Mouse (Mus musculus) brain, adult 2 months (tissue): ENCODE data around the gene Ppt2.

Experiments used
- DNase-seq: peaks from one replicate; pipeline ENCODE4 v3.0.0; 2011; ENCODE audit warnings: low read depth, low spot score

The Ppt2 gene

DNA sequence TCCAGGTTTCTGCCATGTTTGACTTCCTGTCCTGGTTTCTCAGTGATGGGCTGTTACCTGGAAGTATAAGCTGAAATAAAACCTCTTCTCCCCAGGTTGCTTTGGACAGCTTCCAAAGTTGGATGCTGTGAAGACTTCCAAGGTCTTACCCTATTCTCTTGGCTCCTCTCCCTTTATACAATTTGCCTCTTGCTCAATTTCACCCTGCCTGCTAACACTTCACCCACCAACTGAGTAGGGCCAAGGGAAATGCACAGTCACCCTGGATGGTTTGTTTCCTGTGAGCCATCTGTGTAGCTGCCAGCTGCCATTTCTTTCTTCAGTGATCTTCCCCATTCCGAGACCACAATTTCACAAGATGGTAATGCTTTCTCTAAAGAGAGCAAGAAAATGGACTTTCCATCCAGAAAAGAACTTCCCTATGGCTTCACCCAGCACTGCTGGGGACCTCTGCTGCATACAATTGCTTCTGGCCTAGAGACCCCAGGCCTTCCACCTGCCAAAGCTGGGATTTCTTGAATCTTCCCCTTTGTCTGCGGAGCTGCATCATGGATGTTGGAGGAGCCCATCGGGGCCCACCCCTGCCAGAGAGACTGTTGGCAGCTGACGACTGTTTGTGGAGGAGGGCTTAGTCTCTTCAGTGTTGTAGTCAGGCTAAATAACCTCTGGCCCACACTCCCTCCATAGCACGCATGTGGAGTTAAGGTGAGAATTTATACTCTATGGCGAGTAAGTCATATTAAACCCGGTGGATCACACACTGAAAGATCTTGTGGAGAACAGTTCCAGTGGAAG lies 11.3 kb upstream of the Ppt2 start:
- DNase-seq, result peak; percentile 41

DNA sequence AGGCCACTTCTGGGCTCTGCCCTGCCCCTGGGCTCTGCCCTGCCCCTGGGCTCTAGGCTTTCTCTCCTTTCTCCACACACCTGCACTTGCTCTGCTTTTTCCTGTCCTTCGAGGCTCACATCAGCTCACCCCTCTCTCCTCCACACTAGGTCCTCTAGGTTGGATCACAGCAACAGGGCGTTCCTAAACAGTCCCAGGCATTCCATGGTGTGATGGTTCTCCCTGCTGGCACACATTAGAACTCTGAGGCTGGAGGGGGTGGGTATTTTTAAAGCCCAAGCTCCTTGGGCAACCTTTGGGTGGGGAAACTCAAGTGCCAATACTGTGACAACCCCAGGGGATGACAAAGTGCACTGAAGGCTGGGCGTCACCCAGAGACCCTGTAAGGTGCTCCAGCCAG lies 9.1 kb upstream of the Ppt2 start:
- no peak for DNase-seq

DNA sequence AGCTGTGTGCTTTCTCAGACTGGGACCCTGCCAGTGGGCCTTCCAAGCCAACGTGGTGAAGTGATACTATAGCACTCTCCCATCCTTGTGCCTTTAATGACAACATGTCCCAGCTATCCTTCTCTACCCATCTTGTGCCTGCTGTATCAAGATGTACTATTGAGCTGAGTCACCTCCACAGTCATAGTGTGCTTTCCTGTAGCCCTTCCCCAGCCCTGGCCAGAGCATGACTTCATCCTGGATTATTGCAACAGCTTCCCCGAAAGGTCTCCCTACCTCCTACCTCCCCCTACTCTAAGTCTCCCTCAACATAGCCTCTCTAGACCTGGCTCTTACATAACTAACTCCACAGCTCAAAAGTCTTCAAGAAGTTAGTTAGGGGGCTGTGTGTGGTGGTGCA lies 7.4 kb upstream of the Ppt2 start:
- DNase-seq, result no peak

DNA sequence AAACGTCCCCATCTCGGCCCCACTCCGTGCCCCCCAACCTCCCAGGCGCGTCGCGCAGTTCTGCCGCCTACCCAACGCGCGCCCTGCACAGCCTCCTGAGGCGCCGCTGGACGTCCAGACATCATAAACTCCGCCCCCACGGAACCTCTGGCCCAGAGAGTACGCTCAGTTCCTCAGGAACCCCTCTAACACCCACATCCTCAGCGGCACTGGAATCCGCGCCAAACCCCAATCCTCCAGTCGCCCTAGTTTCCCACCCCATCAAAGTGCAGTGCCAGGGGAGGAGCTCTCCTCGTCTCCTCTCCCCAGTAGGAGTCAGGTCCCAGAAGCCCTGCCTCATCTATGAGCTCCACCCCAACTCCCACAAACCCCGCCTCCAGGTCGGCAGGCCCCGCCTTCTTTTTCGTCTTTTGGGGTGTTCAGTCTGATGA lies 4.0 kb upstream of the Ppt2 start:
- peak; percentile 96 for DNase-seq

DNA sequence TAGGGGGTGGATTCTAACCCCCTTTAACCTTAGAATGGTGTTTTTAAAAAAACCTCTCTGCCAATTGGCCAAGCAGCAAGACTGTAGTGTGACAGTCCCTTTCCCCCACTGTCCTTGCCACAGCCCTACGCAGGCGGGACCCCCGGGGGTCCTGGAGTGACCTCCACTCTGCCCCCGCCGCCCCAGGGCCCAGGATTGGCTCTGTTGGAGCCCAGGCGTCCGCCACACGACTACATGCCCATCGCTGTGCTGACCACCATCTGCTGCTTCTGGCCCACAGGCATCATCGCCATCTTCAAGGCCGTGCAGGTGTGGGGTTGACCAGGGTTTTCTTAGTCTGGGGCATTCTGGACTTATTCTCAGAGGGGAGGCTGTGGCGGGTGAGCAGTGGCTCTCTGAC lies 3.3 kb upstream of the Ppt2 start:
- peak; percentile 45 for DNase-seq

DNA sequence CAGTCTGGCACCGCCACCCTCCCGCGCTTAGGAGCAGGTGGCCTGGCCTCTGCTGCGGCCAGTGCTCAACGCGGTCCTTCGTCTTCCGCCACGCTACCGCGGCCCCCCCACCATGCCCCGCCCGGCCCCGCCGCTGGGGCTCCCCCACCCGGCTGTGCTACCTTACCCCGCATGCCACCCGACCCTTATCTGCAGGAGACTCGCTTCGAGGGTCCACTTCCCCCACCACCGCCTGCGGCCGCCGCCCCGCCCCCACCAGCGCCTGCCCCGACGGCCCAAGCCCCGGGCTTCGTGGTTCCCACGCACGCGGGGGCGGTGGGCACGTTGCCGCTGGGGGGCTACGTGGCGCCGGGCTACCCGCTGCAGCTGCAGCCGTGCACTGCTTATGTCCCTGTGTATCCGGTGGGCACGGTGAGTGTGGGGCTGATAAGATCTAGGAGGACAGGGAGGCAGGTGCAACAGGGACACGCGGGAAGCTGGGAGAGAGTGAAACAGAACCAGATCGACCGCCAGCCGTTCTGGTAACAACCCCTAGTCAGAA lies 2.5 kb upstream of the Ppt2 start:
- peak; percentile 42 for DNase-seq

DNA sequence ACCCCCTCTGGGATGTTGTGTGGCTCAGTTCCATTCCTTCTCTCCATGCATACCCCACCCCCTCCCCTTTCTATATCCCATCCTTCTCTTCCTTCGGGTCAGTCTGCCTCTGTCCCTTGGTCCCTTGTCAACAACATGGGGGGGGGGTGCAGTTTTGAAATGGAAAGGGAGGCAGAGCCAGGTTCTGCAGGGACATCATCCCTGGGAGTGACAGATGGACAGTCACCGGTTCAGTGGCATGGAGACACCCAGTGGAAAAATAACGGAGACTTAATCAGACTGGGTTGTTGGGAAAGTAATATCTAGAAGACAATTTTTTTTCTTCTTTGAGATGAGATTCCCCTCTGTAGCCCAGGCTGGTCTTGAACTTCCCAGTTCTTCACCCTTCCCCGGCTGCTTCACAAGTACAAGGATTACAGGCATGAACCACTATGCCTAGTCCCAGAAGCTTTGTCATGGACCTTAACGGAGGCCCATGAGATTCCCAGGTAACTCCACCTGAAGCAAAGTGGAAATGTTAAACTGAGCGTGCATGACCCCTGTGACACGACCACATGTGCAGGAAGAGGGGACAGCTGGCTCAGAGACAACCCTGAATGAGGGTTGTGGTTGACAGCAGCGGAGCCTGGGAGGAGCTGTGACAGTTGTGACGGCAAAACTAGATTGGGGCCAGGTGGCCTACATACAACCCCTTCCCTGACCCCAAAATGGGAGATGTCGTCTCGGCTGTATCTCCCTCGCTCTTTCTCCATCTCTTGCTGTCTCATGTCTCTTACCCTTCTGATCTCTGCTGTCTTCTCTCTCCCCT lies 1.7 kb upstream of the Ppt2 start:
- DNase-seq, result peak; percentile 92

DNA sequence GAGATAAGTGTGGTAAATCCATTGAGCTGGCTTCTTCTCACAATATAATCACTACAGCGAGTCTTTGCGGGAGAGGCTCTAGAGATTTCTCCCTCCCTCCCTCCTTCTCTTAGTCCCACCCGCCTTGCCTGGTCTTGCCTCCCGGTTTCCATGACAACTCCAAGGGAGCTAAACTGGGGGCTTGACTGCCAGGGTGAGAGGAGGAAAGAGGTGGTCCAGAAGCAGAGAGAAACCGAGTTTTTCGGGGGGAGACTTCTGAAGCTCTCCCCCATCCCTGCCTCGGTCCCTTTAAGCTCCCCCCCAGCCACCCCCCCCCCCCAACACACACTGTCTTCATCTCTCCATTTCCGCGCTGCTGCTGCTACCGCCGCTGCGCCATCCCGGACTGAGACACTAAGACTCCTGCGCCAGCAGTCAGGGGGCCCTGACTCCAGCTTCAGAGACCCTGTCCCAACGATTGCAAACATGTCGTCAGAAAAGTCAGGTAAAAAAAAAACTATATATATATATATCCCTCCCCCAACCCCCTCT lies 976 bp upstream of the Ppt2 start, which contains the start of gene Prrt1:
Gene Prrt1, plus strand, starts transcription at position 313 of the 531 bp plus-strand sequence.
- DNase-seq, result peak; percentile 95

DNA sequence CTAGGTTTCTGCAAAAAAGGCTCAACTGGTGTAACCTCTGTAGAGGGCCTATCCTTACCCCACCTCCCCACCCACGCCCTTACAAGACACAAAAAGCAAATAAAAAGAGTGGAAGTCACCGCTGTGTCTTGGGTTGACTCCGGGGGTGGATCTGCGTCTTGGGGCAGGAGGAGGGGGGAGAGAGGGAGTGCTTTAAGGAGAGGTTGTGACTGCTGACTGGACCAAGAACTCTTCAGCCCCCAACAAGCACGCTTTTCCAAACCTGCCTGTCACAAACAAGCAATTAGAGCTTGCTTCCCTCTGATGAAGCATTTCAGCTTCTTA lies 296 bp upstream of the Ppt2 start:
- peak; percentile 56 for DNase-seq

DNA sequence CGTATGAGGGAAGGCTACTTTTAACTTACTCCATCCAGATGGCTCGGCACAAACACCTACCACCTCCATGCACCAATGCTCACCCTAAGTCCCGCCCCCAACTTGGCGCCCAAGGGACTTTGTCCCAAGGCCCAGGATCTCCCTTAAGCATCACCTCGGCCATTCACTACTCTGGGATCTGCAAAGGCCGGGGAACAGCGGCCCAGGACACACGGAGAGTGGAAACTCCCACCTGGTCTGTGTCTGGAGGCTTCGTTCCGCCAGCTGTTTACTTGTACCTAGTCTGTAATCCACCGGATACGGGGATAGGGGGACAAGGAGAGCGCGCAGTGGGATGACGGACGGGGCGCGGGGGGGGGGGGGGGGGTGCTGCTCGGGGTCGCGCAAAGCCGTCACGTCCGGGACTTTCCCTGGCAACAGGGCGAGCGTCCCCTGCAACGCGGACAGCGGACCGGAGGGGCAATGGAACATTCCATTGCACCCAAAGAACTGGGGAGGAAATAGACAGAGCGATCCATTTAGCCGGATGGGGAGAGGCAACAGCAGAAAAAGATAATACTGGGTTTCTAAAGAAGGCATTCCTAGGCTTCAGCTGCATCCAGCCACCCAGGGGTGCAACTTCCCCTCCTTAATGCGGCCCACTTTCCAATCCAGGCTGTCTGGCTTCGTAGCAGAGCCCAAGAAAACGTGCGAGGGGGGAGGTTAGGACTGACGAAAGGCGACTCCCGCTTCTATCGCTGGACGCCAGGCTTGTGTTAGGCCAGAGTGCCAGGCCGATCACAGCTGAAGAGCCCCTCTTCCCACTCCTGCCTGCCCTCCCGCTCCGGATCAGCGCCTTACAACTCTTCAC lies 992 bp downstream of the Ppt2 start:
- DNase-seq, result peak; percentile 98

DNA sequence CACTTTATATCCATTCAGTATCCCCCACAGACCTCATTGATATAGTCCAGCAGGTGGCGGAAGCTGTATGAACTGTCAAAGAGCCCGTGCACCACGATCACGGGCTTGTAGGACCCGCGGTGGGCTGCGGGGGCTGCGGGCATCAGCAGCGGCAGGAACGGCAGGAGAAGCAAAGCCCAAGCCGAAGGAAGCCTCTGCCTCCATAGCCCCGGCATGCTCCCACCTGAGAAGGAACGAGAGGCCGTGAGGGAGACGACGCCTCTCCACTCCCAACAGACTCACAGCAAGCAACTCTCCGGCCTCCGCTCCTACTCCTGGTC lies 1.6 kb downstream of the Ppt2 start:
- peak; percentile 64 for DNase-seq

DNA sequence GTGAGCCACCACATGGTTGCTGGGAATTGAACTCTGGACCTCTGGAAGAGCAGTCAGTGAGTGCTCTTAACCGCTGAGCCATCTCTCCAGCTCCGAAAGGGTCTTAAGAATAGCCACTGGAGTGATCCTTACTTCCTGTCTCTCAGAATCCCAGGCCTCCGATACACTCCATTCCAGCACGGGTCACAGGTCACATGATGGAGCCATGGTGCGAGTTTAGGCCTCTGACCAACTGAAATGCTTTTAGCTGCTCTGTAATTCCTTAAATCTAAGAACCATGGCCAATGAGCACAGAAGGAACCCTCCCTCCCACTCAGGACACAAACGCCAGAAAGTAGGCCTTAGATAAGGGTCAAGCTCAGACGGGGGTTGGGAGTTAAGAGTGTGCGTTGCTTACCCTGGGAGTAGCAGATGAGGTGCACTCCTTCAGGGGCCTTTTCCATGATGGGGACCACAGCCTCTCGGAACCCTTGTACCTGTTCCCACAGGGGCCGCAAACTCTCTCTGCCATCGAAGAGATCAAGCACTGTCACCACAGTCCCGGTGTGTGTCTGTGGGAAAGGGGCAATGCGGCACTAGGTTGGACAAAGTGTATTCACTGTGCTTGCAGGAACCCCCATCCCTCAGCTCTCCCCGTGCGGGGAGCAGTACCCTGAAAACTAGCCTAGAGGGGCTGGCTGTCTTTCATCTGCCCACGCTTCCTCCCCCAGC lies 2.1 kb downstream of the Ppt2 start:
- no peak for DNase-seq

DNA sequence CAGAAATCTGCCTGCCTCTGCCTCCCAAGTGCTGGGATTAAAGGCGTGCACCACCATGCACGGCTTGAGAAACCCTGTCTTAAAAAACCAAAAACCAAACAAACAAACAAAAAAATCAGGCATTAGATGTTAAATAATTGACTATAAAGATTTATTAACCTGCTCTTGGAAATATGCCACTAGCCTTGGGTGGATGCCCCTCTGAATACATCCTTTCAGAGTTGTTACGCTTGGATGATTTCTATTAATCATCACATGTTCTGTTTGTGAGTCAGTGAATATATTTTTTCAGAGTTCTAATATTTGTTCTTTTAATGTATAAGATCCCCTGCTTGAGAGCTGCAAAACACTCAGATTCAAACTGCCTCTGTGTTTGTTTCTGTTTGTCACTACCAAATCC lies 3.3 kb downstream of the Ppt2 start:
- no peak for DNase-seq

DNA sequence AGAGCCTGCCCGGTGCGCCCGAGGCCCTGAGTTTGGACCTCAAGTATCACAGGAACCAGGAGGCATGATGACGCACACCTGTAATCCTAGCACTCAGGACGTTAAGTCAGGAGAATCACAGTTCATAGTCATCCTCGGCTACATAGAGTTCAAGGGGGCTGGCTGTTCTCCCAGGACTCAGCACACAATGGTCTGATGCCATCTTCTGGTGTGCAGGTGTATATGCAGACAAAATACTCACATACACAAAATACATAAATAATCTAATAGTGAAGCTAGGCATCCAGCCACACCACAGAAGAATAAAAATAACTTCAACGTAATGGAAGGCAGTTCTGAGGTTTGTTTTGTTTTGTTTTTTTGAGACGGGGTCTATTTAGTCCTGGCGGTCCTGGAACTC lies 5.1 kb downstream of the Ppt2 start:
- no peak for DNase-seq

DNA sequence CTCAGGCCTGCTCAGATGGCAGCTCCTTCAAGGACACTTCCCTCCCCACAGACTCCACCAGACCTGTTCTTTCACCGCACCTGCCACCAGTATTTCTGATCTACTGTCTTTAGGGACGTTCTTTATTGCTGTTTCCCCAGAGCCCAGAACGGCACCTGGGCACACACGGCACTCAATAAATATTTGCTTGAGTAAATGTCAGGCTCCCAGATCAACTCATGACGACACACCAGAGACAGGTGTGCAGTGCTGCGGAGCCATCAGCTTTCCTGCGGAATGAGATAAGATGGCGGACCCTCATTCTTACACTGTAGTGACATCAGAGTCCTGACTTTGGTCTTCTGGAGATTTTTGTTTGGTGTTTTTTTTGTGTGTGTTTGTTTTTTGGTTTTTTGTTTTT lies 7.3 kb downstream of the Ppt2 start:
- DNase-seq, result no peak

DNA sequence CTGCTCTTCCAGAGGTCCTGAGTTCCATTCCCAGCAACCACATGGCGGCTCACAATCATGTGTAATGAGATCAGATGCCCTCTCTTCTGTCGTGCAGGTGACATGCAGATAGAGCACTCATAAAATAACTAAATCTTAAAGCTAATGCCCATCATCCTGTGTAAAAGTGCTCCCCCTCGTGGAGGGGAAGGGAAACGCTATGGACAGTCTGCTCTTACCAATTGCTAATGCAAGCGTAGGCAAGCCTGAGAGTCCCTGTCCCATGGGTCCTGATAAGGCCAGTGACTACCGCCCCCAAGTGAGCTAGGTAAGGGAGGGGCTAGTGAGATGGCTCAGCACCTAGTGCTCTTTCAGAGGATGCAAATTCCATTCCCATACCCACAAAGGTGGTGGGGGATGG lies 9.3 kb downstream of the Ppt2 start:
- DNase-seq, result peak; percentile 80

DNA sequence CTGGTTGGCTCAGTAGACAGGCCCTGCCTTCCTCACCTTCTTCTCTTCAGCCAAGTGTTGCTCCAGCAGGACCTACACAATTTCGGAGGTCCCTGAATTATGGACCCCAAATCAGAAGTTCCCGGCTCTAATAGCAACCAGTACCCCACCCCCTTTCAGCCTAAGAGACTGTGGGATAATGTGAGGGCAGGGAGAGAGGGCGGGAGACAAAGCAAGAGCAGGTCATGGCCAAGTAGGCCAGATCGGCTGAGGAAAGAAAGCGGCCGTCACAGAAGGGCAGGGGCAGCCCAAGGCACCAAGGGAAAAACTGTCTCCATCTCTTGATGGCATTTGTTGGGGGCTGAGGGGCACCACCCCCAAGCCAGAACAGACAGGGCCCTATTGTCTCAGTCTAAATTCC lies 12.4 kb downstream of the Ppt2 start, which contains the start of gene Egfl8:
Gene Egfl8, minus strand, starts transcription at position 101 of the 400 bp plus-strand sequence.
- no peak for DNase-seq

DNA sequence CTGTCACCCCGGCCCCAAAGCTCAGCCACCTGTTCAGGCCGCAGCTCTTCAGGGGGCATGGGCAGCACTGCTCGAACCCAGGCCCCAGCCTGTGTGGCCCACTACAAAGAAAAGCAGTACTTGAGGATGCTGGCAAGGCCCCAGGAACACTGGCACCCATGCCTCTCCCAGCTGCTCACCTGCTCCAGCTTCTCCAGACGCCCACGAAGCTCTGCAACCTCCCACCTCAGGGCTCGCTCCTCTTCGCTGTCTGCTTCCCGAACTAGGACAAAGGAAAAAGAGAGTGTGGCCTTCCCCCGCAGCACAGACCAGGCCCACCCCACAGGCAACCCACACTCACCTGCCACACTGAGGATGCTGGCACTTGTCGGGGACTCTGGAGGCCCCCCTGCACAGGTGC lies 14.5 kb downstream of the Ppt2 start:
- peak; percentile 68 for DNase-seq

DNA sequence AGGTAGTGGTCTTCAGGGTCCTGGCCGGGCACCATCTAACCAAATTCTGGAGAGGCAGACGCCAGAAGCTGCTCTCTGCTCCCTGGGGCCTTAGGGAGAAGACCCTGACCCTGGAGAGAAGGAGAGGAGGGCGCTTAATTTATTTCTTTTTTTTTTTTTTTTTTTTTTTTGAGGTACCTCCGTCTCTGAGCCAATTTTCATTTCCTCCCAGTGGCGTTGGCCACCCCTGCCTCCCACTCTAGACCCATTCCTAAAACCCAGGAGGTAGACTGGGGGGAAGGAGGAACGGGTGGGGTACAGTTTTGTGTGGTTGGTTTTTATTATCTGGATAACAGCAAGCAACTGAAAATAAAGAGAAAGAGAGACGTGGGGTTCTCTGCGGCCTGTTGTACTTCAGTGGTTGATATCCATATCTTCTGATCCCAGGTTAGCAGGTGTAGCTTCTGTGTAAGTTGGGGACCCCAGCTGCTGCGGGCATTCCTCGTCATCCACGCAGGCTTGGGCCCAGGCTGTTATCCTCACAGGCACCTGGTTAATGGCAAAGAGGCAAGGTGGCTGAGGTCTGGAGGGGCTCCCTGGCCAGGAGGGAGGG lies 15.2 kb downstream of the Ppt2 start:
- no peak for DNase-seq

DNA sequence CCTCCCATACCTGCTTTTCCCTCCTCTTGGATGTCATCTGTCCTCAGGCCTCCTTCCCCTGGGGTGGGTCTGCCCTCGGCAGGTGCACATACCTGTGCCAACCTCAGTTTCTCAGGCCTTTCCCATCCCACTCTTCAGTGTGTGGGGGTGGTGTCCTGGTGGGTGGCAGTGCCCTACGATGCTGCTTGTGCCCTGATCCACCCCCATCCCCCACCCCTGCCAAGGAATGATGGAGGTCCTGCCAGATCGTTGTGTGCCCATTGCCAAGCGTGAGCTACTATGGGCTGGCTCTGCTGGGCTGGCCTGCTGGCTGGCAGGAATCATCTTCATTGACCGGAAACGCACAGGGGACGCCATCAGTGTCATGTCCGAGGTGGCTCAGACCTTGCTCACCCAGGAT lies 17.3 kb downstream of the Ppt2 start:
- no peak for DNase-seq

DNA sequence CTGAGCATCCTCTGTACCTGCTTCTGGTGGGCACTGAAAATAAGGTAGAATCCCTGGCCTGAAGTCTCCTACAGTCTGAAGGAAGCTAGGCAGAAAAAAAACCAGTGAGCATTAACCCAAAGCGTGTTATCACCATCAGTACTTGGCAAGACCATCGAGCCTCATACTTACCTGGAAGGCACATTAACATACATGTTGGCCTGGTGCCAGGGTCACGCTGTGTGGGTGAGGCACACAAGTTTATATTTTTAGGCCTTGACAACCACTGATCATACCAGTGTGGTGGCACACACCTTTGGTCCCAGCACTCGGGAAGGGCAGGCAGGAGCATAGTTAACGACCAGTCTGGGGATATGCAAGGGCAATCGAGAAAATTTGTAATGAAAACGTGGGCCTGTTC lies 20.3 kb downstream of the Ppt2 start:
- peak; percentile 16 for DNase-seq
